Mouse (Mus musculus) Patski (cell line): ENCODE results near the gene Inha. TPM values are rescaled to one million over a fixed set of nuclear protein-coding genes. Genes with fewer than 3 reads are reported as not detected.

Experiments used
- ATAC-seq: fragments of 100-300 bp; one replicate; pipeline ENCODE4 v1.8.0; 2021
- CTCF ChIA-PET: fragments of 350-600 bp; sonication (Branson Sonifier 250); formaldehyde crosslinking; loops from one replicate; lab custom pipeline; 2022; ENCODE audit warnings: inconsistent platforms; lab: Charles Lee
- POLR2A ChIA-PET: fragments of 350-600 bp; sonication (Branson Sonifier 250); formaldehyde crosslinking; loops from one replicate; lab custom pipeline; 2022; ENCODE audit warnings: antibody characterized with exemption, inconsistent platforms; lab: Charles Lee
- DNase-seq: peaks from one replicate; pipeline ENCODE4 v3.0.0-alpha.2; 2011; ENCODE audit warnings: low read depth, low spot score
- H3K27me3 ChIP-seq: fragments of 371-371 bp; one replicate; pipeline ENCODE4 v1.5.1; 2021
- CTCF ChIP-seq: fragments of 100-300 bp; IDR thresholded peaks from one replicate; pipeline ENCODE4 v1.5.1; 2021
- in situ Hi-C: fragments of 300-500 bp; cut with MboI; formaldehyde crosslinking; loops from 3 replicates; pipeline ENCODE4 v1.11.1; 2018; ENCODE audit warnings: low pct_unique_long_range_greater_than_20kb, mixed read lengths
- polyA plus RNA-seq: library from polyadenylated mRNA; unstranded; gene quantifications from one replicate; pipeline ENCODE4 v1.2.3, GENCODE M21; 2021

The Inha gene
- polyA plus RNA-seq, 1 experiment from 2014 or later: 5.7 TPM

- ChIA-PET CTCF (no interaction called here), POLR2A (no interaction called here)
- no peak for TF ChIP-seq CTCF
- ATAC-seq (no peak), DNase-seq (no peak)
- in situ Hi-C loops: no loop called here
- no peaks in the 10 kb centered on the region for H3K27me3 ChIP-seq
These were observed 30.7 kb downstream of the Inha start for GRCm38 (mm10) chr1:75537587-75537986.

GRCm38 (mm10) chr1:75538597-75539190, 31.8 kb downstream of the Inha start:
- no peaks in the 10 kb centered on the region for H3K27me3 ChIP-seq
- ATAC-seq: no peak
- TF ChIP-seq CTCF: no peak
- POLR2A ChIA-PET: interaction anchor here (0.7 kb wide), 1 partner anchor 14 kb away, joined by 3 read pairs; no protein-coding TSS in a partner anchor
- CTCF ChIA-PET: no interaction called here
- no peak for DNase-seq
- in situ Hi-C loops: no loop called here

- ATAC-seq (no peak), DNase-seq (no peak)
- in situ Hi-C loops: no loop called here
- no peaks in the 10 kb centered on the region for H3K27me3 ChIP-seq
- POLR2A ChIA-PET: no interaction called here
- TF ChIP-seq CTCF: no peak
- CTCF ChIA-PET: interaction anchor here (1.6 to 2.2 kb wide), 3 partner anchors 11 to 21 kb away, joined by 4 to 5 read pairs (median 5); partner anchors contain the start of gene Stk11ip
These were observed 34.6 kb downstream of the Inha start for GRCm38 (mm10) chr1:75541496-75541895.

GRCm38 (mm10) chr1:75544351-75544750, 37.5 kb downstream of the Inha start:
- no peak for TF ChIP-seq CTCF
- ChIA-PET CTCF (no interaction called here), POLR2A (no interaction called here)
- DNase-seq: no peak
- in situ Hi-C loops: no loop called here
- ATAC-seq: no peak
- no peaks in the 10 kb centered on the region for H3K27me3 ChIP-seq

- ATAC-seq: peak; percentile 87
- TF ChIP-seq CTCF: no peak
- in situ Hi-C loops: no loop called here
- ChIA-PET CTCF (no interaction called here), POLR2A (interaction anchor here (0.6 to 1.6 kb wide), 6 partner anchors 13 to 40 kb away, joined by 3 to 4 read pairs (median 3); partner anchors contain the start of genes Obsl1 and Stk11ip)
- no peaks in the 10 kb centered on the region for H3K27me3 ChIP-seq
- no peak for DNase-seq
These were observed 39.4 kb downstream of the Inha start, which contains the start of gene Slc4a3 for GRCm38 (mm10) chr1:75545965-75546956. Slc4a3 (plus strand) TSS chr1:75546266.

- in situ Hi-C loops: no loop called here
- no peak for TF ChIP-seq CTCF
- ChIA-PET CTCF (no interaction called here), POLR2A (interaction anchor here (0.9 to 1.0 kb wide), 2 partner anchors 12 to 26 kb away, joined by 3 read pairs; partner anchors contain the start of gene Stk11ip)
- no peaks in the 10 kb centered on the region for H3K27me3 ChIP-seq
- no peak for ATAC-seq
- DNase-seq: no peak
These were observed 40.5 kb downstream of the Inha start for GRCm38 (mm10) chr1:75547351-75547750.

- ATAC-seq (no peak), DNase-seq (no peak)
- TF ChIP-seq CTCF: no peak
- ChIA-PET POLR2A (interaction anchor here (0.6 kb wide), 1 partner anchor 63 kb away, joined by 3 read pairs; no protein-coding TSS in a partner anchor), CTCF (no interaction called here)
- in situ Hi-C loops: no loop called here
- H3K27me3 ChIP-seq: no peaks in the 10 kb centered on the region
These were observed 41.2 kb downstream of the Inha start for GRCm38 (mm10) chr1:75548083-75548482.

GRCm38 (mm10) chr1:75548871-75549270, 42.0 kb downstream of the Inha start:
- H3K27me3 ChIP-seq: no peaks in the 10 kb centered on the region
- TF ChIP-seq CTCF: no peak
- in situ Hi-C loops: no loop called here
- CTCF ChIA-PET: no interaction called here
- ATAC-seq (no peak), DNase-seq (no peak)
- POLR2A ChIA-PET: interaction anchor here (0.6 kb wide), 1 partner anchor 64 kb away, joined by 3 read pairs; no protein-coding TSS in a partner anchor

GRCm38 (mm10) chr1:75549289-75550279, 42.7 kb downstream of the Inha start:
- in situ Hi-C loops: loop anchor here (10.0 kb wide), 1 partner anchor 205 kb away; no protein-coding TSS in a partner anchor
- H3K27me3 ChIP-seq: no peaks in the 10 kb centered on the region
- CTCF ChIA-PET: interaction anchor here (1.2 kb wide), 1 partner anchor 10 kb away, joined by 4 read pairs; no protein-coding TSS in a partner anchor
- TF ChIP-seq CTCF: no peak
- POLR2A ChIA-PET: no interaction called here
- DNase-seq (no peak), ATAC-seq (no peak)
